Mouse (Mus musculus) MEL (cell line): ENCODE data around the gene Thada.

ENCODE experiments used
- ETS1 ChIP-seq: IDR thresholded peaks from 2 replicates; pipeline ENCODE4 v1.6.1; 2012; ENCODE audit warnings: low read depth, mild to moderate bottlenecking, inconsistent platforms, low read length, improper control_type of control experiment, moderate library complexity
- ZC3H11A ChIP-seq: IDR thresholded peaks from 2 replicates; pipeline ENCODE4 v1.6.1; 2012; ENCODE audit warnings: low read depth, mild to moderate bottlenecking, inconsistent platforms, low read length, improper control_type of control experiment

- TF ChIP-seq ETS1 (no peak), ZC3H11A (no peak)
Observed at GRCm38 (mm10) chr17:84177481-84177880, 288.5 kb downstream of the Thada start.
